Mouse (Mus musculus): ENCODE measurements around the gene Prr11.

GRCm38 (mm10) chr11:87039307-87039963 is 69.1 kb downstream of the Prr11 start:
- no peak for TF ChIP-seq MAFK (IDR thresholded peaks at IDR 0.05; ENCODE audit: insufficient read depth, low read depth, low read length)
- TF ChIP-seq HCFC1 (IDR thresholded peaks at IDR 0.05; ENCODE audit: borderline replicate concordance, insufficient read depth, low read length) = no peak
- TF ChIP-seq ZNF384 (IDR thresholded peaks at IDR 0.05; ENCODE audit: low read depth, low read length) = no peak
- TF ChIP-seq CHD2 (IDR thresholded peaks at IDR 0.05; ENCODE audit: low read depth, low read length) = no peak
- TF ChIP-seq ZC3H11A (IDR thresholded peaks at IDR 0.05; ENCODE audit: borderline replicate concordance, low read depth, low read length) = no peak
